Mouse (Mus musculus) thymus, adult 2 months (tissue): ENCODE data around the gene Mgam.
"Not testable (repeated sequence)": the region's sequence is repeated elsewhere in the genome, so short reads cannot be mapped to it uniquely, and the experiment has no call there.

Source experiments
- CTCF ChIP-seq: fragments of 200-500 bp; IDR thresholded peaks from 2 replicates; pipeline ENCODE4 v1.5.1; 2012; ENCODE audit warnings: mild to moderate bottlenecking, control low read depth, low read length, moderate library complexity, borderline replicate concordance; ENCODE audit not compliant: control insufficient read depth, poor library complexity, insufficient read depth; ENCODE audit errors: extremely low read depth
- POLR2A ChIP-seq: fragments of 200-500 bp; IDR thresholded peaks from 2 replicates; pipeline ENCODE4 v1.6.1; 2012; ENCODE audit warnings: mild to moderate bottlenecking, low read length, control low read depth, moderate library complexity; ENCODE audit not compliant: control insufficient read depth, poor library complexity, insufficient read depth; ENCODE audit errors: extremely low read depth

DNA sequence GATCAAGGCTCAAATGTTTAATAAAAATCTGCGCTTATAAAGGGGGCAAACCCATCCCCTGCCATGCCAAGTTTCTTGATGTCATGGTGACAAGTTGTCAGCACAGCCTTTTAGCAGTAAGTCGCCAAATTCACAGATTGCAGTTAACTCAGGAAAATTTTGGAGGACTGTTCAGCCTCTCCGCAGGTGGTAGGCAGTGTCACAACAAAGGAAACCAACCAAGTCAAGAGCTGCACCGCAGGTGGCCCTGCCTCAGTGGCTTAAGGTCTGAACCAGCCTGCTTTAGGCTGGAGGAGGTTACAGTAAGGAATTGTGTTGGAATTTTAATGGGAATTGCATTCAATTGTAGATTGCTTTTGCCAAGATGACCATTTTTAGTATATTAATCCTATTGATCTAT, 30.1 kb upstream of the Mgam start:
- not testable (repeated sequence) for TF ChIP-seq CTCF, POLR2A
